Mouse (Mus musculus) liver, postnatal 0 days (tissue): ENCODE data around the gene Arhgdia. TPM values are rescaled to one million over a fixed set of nuclear protein-coding genes. Genes with fewer than 3 reads are reported as not detected.

Experiments used
- ATAC-seq: fragments of 200-750 bp; cut with Nextera tagmentation; 2 replicates; pipeline ENCODE4 v1.8.0; 2017; ENCODE audit warnings: mild to moderate bottlenecking, moderate library complexity
- DNase-seq: peaks from one replicate; pipeline ENCODE4 v3.0.0-alpha.2; 2016
- H3K27ac ChIP-seq: fragments of 300-500 bp; sonication (generic); 2 replicates; pipeline ENCODE4 v1.5.1; 2014; ENCODE audit warnings: antibody characterized with exemption, moderate library complexity, mild to moderate bottlenecking, low read depth
- H3K27me3 ChIP-seq: fragments of 300-500 bp; sonication (generic); 2 replicates; pipeline ENCODE4 v1.6.1; 2014; ENCODE audit warnings: low read length, control low read depth, mixed read lengths; ENCODE audit not compliant: insufficient read depth
- H3K36me3 ChIP-seq: fragments of 300-500 bp; sonication (generic); replicated peaks from 2 replicates; pipeline ENCODE4 v1.6.1; 2014; ENCODE audit warnings: mild to moderate bottlenecking, control low read depth, low read length, moderate library complexity, mixed read lengths; ENCODE audit not compliant: insufficient read depth
- H3K4me1 ChIP-seq: fragments of 300-500 bp; sonication (generic); 2 replicates; pipeline ENCODE4 v1.6.1; 2014; ENCODE audit warnings: antibody characterized with exemption, mild to moderate bottlenecking, control low read depth; ENCODE audit not compliant: insufficient read depth
- H3K4me2 ChIP-seq: fragments of 300-500 bp; sonication (generic); 2 replicates; pipeline ENCODE4 v1.6.1; 2014; ENCODE audit warnings: low read depth, mild to moderate bottlenecking, low read length, moderate library complexity, mixed read lengths
- H3K4me3 ChIP-seq: fragments of 300-500 bp; sonication (generic); 2 replicates; pipeline ENCODE4 v1.5.1; 2014; ENCODE audit warnings: low read depth, low read length
- H3K9ac ChIP-seq: fragments of 300-500 bp; sonication (generic); replicated peaks from 2 replicates; pipeline ENCODE4 v1.6.1; 2014; ENCODE audit warnings: mild to moderate bottlenecking, moderate library complexity
- H3K9me3 ChIP-seq: fragments of 300-500 bp; sonication (generic); 2 replicates; pipeline ENCODE4 v1.6.1; 2016; ENCODE audit warnings: mild to moderate bottlenecking, control low read depth, low read length, mixed read lengths
- CTCF ChIP-seq: sonication (generic); IDR thresholded peaks from 2 replicates; pipeline ENCODE4 v1.5.1; 2016; ENCODE audit warnings: antibody characterized with exemption, low read depth
- EP300 ChIP-seq: IDR thresholded peaks from 2 replicates; pipeline ENCODE4 v1.6.1; 2016; ENCODE audit warnings: antibody characterized with exemption, low read depth, mild to moderate bottlenecking
- WGBS: fragments of 180-500 bp; shearing (Covaris S2); extraction: QIAGEN DNeasy Blood & Tissue Kit; methylation state at CpG from one replicate; pipeline ENCODE4 v1.1.7; 2014; ENCODE audit not compliant: insufficient replicate concordance; 5-methylcytosine and 5-hydroxymethylcytosine counted together
- polyA plus RNA-seq: library from polyadenylated mRNA; unstranded; fragments of >200 nt; fragmentation: Nextera tagmentation; extraction: Ambion mirVana; gene quantifications from 2 replicates; pipeline ENCODE4 v1.2.1, GENCODE M21; 2015

The Arhgdia gene
- polyA plus RNA-seq, 1 experiment from 2014 or later: 156 TPM

DNA sequence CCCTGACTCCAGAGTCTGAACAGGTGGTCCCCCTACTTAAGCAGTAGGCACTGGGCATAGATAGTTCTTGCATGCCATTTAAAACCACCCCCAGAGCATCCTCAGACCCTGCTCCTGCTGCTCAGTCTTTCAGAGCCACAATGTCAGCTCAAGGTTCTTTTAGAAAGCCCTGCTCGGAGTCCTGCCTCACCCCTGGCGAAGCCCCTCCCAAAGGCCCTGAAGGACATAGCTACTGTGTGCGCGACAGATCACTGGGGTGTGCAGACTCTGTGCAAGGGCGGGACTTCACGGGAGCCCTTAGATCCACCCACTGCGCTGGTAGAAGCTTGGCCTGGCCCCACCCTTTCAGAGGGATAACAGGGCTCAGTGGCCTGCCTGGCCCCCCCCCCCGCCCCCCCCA, 27.8 kb upstream of the Arhgdia start:
- H3K27ac ChIP-seq: peak overlapping the region; percentile 44; the same call in 1 of the 2 replicates
- H3K4me2 ChIP-seq: peak overlapping the region; percentile 64
- 39% methylated on average over 7 of the region's 8 CpGs for WGBS
- no peak overlapping the region for H3K4me3 ChIP-seq
- no peaks in the 10 kb centered on the region for H3K27me3 ChIP-seq
- no peaks in the 10 kb centered on the region for H3K9me3 ChIP-seq
- DNase-seq (no peak), ATAC-seq (peak; percentile 48)
- TF ChIP-seq CTCF (no peak), EP300 (no peak)
- H3K36me3 ChIP-seq: peaks cover 46% of the 10 kb centered on the region
- peaks cover 10% of the 10 kb centered on the region for H3K4me1 ChIP-seq
- H3K9ac ChIP-seq: peak overlapping the region; percentile 49; the same call in 1 of the 2 replicates

DNA sequence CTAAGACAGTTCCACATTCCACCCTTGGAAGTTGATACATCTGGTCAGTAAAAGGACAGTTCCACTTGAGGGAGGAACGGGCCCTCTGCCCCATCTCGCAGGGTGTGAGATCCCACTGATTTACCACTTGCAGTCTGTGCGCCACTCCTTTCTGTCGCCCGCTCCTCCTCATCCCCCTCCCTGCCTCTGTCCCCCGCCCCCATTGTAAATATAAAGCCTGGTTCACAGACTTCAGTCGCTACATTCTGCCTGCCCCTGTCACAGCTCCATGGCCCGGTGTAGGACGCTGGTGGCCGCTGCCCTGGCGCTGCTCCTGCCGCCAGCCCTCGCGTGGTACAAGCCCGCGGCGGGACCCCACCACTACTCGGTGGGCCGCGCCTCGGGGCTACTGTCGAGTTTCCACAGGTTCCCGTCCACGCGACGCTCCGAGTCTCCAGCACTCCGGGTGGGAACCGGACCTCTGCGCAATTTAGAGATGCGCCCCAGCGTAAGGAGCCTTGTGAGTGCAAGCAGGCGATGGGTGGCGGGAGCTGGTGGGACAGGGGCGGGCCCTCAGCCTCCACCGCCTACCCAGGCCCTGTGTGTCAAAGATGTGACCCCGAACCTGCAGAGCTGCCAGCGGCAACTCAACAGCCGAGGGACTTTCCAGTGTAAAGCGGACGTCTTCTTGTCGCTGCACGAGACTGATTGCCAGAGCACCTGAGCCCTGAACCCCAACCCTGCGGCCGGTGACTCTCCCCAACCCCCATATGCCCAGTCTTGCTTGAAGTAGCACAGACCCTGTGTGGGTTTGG, 27.0 kb upstream of the Arhgdia start, which contains the start of gene Npb:
Gene Npb (plus strand): TSS at position 237 of the 794 bp plus-strand sequence.
- DNase-seq: no peak
- peak within 1 kb of the TSS; percentile 68 for H3K27ac ChIP-seq
- H3K36me3 ChIP-seq: peaks cover 45% of the 10 kb centered on the region

DNA sequence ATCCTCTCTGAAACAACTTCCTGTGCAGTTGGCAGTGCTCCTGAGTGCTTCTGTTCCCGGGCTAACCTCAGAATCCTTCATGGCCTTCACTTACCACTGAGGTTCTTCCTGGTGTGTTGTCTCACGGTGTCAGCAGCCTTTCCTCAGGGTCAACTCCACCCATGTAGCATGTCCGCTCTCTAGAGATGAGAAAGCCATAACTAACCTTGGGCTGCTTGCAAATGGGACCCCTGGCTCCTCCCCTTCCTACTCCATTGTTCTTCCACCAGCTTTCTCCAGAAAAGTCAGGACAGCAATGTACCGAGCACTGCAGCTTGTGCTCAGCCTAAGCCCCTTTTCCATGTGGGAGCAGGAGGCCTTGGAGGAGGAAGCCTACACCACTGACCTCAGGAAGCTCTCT, 25.3 kb upstream of the Arhgdia start:
- Histone ChIP-seq H3K9ac (no peak overlapping the region), H3K27me3 (no peaks in the 10 kb centered on the region), H3K36me3 (peaks cover 40% of the 10 kb centered on the region), H3K9me3 (no peaks in the 10 kb centered on the region), H3K27ac (no peak overlapping the region), H3K4me3 (no peak overlapping the region), H3K4me1 (peaks cover 10% of the 10 kb centered on the region), H3K4me2 (no peak overlapping the region)
- DNase-seq: no peak
- ATAC-seq: no peak
- WGBS: 82% methylated on average over 4 of the region's 4 CpGs
- TF ChIP-seq EP300: no peak
- TF ChIP-seq CTCF: no peak

More for the DNA sequence above, 27.0 kb upstream of the Arhgdia start, which contains the start of gene Npb:
- peak; percentile 44 for ATAC-seq
- Histone ChIP-seq H3K9ac (peak within 1 kb of the TSS; percentile 49), H3K9me3 (no peaks in the 10 kb centered on the region), H3K4me2 (peak within 1 kb of the TSS; percentile 64), H3K4me1 (peaks cover 10% of the 10 kb centered on the region), H3K4me3 (peak within 1 kb of the TSS; percentile 21; the same call in 1 of the 2 replicates), H3K27me3 (no peaks in the 10 kb centered on the region)
- 17% methylated on average over 45 of the region's 45 CpGs for WGBS
- no peak for TF ChIP-seq CTCF
- TF ChIP-seq EP300: no peak

DNA sequence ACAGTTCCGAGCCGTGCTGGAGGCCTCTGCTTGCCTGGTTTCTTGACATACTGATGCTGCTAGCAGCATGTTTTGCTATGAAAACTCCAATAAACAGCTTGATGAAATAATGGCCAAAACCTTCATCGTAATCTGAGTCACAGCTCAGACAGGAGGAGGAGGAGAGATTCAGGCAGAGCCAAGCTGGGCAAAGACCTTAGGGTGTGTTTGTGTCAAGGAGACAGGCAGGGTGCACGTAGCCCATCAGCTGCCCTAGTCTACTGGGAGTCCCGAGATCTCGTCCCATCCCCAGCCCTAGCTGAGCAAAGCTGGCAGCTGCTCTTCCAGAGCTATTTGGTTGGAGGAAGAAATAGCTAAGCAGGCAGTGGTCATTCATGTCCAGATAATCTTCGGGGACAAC, 24.2 kb upstream of the Arhgdia start:
- WGBS: 83% methylated on average over 7 of the region's 7 CpGs
- H3K27ac ChIP-seq: no peak overlapping the region
- TF ChIP-seq EP300 (no peak), CTCF (no peak)
- H3K9me3 ChIP-seq: no peaks in the 10 kb centered on the region
- H3K4me2 ChIP-seq: no peak overlapping the region
- peaks cover 35% of the 10 kb centered on the region for H3K36me3 ChIP-seq
- H3K4me1 ChIP-seq: peaks cover 10% of the 10 kb centered on the region
- no peaks in the 10 kb centered on the region for H3K27me3 ChIP-seq
- H3K9ac ChIP-seq: no peak overlapping the region
- no peak for ATAC-seq
- no peak overlapping the region for H3K4me3 ChIP-seq
- DNase-seq: no peak

DNA sequence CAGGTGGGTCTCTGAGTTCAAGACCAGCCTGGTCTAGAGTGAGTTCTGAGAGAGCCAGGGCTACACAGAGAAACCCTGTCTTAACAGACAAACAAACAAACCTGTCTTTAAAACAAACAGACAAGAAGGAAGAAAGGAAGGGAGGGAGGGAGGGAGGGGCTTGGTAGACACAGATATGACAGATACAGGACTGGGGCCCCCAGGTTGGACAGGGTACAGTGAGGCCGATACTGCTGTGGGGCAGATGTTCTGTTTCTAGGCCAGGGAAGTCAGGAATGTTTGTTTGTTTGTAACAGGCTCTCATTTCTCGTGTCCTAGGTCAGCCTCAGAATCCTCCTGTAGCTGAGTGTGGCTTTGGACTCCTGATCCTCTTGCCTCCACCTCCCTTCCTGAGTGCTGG, 22.1 kb upstream of the Arhgdia start:
- WGBS: 51% methylated on average over 2 of the region's 2 CpGs
- Histone ChIP-seq H3K4me3 (no peak overlapping the region), H3K9me3 (no peaks in the 10 kb centered on the region), H3K9ac (no peak overlapping the region), H3K4me1 (peaks cover 17% of the 10 kb centered on the region), H3K4me2 (no peak overlapping the region), H3K27me3 (no peaks in the 10 kb centered on the region), H3K27ac (no peak overlapping the region), H3K36me3 (peaks cover 32% of the 10 kb centered on the region)
- TF ChIP-seq CTCF (no peak), EP300 (no peak)
- no peak for DNase-seq
- no peak for ATAC-seq

DNA sequence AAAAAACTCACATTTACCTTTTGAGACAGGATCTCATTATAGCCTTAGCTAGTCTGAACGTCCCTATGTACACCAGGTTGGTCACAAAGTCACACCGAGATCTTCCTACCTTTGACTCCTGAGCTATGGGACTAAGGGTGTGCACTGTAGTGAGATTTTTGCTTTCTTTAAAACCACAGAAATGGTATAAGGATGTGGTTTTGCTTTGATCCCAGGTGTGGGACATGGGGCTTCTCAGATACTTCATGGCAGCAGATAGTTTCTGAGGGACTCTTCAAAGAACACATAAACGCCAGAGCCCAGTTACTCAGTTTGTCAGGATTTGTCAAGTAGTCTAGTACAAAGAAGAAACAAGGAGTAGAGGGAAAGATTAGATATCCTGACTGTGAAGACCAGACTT, 19.3 kb upstream of the Arhgdia start:
- 76% methylated on average over 3 of the region's 3 CpGs for WGBS
- Histone ChIP-seq H3K27me3 (no peaks in the 10 kb centered on the region), H3K27ac (no peak overlapping the region), H3K4me2 (no peak overlapping the region), H3K4me3 (no peak overlapping the region), H3K36me3 (peaks cover 37% of the 10 kb centered on the region), H3K4me1 (peaks cover 32% of the 10 kb centered on the region), H3K9ac (no peak overlapping the region), H3K9me3 (no peaks in the 10 kb centered on the region)
- DNase-seq: no peak
- ATAC-seq: no peak
- TF ChIP-seq CTCF: no peak
